Mouse (Mus musculus) cerebellum, postnatal 4 days (tissue): ENCODE results near the gene Gabbr1.

Experiments
- DNase-seq, 2 experiments: peaks; one replicate each; pipeline ENCODE4 v3.0.0; 2022; ENCODE audit warnings: low spot score in 2 of 2, mixed read lengths in 1 of 2

The Gabbr1 gene

DNA sequence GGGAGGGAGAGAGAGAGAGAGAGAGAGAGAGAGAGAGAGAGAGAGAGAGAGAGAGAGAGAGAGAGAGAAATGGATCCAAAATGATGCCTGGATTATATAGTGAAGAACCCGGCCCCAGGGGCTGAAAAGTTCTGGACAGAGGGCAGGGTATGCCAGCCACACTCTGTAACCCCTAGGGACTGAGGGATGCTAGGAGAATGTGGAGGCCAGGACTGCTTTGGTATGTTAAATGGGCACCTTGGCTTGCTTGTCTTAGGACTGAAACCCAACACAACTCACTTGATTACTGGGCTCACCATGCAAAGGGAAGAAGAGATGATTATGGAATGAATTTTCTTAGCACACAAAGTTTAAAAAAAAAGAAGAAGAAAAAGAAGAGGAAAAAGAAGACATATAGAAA lies 32.4 kb downstream of the Gabbr1 start:
- no peak for DNase-seq

DNA sequence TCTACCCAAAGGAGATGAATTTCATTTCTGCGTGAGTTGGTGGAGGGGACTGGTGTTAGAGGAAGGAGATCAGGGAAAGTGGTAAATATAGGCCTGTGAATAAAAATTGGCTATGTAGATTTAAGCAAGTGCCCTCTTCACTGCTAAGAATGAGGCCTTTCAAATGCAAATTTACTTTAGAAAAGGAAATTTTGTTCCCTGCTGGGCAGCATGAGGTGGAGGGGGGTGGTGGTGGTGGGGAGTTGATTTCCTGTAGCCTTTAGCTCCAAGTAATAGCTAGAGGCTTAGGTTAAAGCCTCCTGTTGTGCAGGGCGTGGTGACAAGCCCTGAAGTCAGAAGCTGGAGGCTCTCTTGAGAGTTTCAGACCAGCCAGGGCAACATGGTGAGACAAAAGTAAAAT lies 33.2 kb downstream of the Gabbr1 start:
- DNase-seq: no peak

GRCm38 (mm10) chr17:37080119-37080518 lies 34.4 kb downstream of the Gabbr1 start:
- no peak for DNase-seq

DNA sequence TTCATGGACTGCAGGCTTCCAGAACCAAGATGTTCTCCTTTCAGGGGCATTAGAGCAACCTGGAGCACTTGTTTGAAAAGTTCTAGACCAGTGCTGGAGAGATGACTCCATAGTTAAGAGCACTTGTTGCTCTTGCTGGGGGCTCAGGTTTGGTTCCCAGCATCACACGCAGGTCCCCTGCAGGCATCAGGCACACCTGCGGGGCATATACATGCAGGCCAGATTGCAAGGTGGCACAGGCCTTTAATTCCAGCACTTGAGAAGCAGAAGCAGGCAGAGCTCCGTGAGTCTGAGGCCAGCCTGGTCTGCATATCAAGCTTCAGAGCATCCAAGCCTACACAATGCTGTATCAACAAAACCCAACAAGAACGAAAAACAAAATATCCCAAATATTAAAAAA lies 35.9 kb downstream of the Gabbr1 start:
- no peak for DNase-seq

- peak in 1 of 2 experiments; percentile 69 for DNase-seq
These were observed 37.6 kb downstream of the Gabbr1 start for GRCm38 (mm10) chr17:37083327-37083726.

- DNase-seq: no peak
These were observed 38.9 kb downstream of the Gabbr1 start for GRCm38 (mm10) chr17:37084632-37085031.

DNA sequence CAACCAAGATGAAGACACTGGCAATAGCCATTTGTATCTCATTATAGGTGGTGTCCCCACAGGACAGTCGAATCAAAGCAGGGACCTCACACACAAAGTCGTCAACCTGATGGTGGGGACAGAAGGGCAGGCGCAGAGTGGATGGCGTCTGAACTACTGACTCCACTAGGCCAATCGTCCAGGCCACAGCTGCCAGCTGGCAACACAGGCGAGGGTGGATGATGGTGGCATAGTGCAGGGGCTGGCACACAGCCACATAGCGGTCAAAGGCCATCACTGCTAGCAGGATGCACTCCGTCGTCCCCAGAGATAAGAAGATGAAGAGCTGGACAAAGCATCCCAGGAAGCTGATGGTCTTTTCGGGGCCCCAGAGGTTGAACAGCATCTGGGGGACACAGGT lies 39.8 kb downstream of the Gabbr1 start:
- peak in 1 of 2 experiments; percentile 48 for DNase-seq

DNA sequence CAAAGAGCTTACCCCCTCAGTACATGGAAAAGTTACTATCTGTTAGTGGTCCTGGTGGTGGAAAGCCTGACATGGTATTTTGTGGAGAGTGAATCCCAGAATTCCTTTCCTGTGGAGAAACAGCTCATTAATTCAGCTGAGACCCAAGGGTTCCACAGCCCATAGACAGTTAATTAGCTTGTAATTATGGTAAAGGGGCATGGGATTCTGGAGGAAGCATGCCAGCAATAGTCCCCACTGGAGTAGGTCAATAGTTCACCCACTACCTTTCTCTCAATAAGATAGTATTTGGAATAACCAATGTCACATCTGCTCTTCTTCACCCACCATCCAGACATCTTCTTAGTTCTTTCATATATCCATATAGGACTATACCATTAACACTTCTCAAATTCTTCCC lies 42.6 kb downstream of the Gabbr1 start, which contains the start of gene Olfr90:
Gene Olfr90, minus strand, starts transcription at position 101 of the 400 bp plus-strand sequence.
- no peak for DNase-seq

DNA sequence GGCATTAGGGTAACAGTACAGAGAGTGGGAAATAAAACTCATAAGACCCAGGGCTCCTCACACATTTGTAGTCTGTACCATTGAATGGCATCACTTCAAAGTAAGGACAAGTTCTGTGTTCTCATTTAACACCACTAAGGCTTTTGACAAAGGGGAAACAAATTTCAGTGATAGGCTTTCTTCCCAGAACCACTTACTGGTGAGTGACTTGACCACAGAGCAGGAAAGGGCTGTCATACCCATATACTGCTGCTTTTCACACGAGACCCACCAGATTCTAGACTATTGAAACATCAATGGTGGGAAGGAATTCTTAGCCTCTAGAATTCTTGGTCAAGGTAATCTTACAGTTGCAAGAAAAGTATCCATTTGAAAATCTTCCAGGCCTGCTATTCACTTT lies 46.4 kb downstream of the Gabbr1 start:
- DNase-seq: no peak

DNA sequence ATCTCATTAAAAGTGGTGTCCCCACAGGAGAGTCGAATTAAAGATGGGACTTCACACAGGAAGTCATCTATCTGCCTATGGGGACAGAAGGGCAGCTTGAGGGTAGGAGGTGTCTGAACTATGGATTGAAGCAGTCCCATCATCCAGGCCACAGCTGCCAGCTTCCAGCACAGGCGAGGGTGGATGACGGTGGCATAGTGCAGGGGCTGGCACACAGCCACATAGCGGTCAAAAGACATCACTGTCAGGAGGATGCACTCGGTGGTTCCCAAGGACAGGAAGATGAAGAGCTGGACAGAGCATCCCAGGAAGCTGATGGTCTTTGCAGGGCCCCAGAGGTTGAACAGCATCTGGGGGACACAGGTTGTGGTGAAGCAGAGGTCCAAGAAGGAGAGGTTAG lies 47.5 kb downstream of the Gabbr1 start:
- peak in 1 of 2 experiments; percentile 87 for DNase-seq

DNA sequence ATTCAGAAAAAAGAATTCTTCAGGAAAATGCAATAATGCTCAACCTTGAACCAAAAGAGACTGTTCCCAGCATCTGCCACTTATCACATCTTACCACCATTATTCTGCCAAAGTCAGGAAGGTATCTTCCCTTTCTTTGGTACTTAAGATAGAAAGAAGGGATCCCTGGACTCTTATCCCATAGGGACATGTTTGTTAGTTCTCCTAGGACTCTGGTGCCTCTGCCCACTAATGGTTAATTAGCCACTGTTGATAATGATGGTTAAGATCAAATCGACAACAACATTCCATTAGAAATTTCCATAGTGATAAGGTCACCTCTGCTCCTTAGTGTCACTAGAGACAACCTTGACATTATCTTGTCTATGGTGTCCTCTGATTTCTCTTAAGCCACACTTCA lies 52.4 kb downstream of the Gabbr1 start, which contains the start of gene Olfr91:
Gene Olfr91, minus strand, starts transcription at position 101 of the 400 bp plus-strand sequence.
- DNase-seq: no peak

DNA sequence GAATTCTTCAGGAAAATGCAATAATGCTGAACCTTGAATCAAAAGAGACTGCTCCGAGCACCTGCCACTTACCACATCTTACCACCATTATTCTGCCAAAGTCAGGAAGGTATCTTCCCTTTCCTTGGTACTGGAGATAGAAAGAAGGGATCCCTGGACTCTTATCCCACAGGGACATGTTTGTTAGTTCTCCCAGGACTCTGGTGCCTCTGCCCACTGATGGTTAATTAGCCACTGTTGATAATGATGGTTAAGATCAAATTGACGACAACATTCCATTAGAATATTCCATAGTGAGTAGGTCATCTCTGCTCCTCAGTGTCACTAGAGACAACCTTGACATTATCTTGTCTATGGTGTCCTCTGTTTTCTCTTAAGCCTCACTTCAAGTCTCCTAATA lies 74.2 kb downstream of the Gabbr1 start, which contains the start of gene Olfr92:
Gene Olfr92, minus strand, starts transcription at position 101 of the 400 bp plus-strand sequence.
- no peak for DNase-seq
